Mouse (Mus musculus) embryo, embryonic 10 days (tissue): ENCODE measurements around the gene Fshb.

ENCODE experiments used
- DNase-seq: peaks from one replicate; pipeline ENCODE4 v3.0.0-alpha.2; 2015; ENCODE audit warnings: low spot score

The Fshb gene

GRCm38 (mm10) chr2:107059556-107059955, at the start of gene Fshb:
Gene Fshb, minus strand, starts transcription at chr2:107059656.
- DNase-seq = no peak

DNA sequence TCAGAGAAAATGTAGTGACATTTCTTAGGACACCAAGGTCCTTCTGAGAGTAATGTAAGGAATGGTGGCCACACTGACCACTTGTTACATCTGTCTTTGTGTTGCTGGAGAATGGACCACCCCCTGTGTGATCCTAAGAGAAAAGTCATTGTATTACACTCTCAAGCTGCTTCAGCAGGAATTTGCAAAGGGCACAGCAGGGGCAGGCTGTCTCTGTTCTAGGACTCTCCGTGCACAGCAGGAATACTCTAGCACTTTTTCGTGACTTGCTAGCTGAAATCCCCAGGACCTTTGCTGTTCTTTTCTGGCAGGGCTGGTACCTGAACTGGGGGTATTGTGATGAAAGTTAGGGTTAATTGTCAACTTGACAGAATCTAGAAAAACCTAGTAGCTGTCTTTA, 24.8 kb upstream of the Fshb start:
- no peak for DNase-seq

DNA sequence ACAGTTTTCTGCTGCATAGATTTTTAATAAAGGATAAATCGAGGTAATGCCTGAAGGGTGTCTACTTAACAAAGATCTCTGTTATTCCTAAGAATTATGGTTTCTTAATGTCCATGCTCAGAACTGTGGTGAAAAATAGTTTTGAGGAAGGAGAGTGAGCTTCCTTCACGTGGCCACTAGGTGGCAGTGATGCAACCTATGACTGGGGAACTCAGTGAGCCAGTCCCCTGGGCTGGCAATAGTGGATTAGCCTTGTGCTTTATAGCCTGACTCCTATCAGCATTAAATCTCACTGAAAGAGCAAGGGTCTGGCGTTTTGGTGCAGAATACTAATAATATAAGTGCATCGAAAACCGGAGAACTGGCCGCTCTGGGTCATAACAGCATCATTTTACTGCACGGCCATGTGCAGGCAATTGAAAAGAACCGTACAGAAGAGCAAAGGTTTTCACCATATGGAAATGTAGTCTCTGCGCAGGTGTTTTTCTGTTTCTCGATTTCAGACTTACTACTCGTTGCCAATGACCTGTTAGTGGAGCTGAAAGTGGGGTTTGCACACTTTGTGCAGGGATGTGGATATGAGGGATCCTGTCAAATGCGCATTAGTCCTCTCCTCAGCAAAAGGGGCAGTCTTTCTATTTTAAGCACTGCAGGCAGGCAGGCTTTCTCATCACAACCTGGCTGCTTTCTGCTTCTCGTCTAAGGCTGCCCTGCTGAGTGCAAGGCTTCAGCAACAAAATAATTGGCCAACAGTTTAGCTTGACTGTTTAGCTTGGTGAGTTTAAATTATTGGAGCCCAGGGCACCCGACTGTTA, 23.8 kb upstream of the Fshb start:
- peak; percentile 66 for DNase-seq

DNA sequence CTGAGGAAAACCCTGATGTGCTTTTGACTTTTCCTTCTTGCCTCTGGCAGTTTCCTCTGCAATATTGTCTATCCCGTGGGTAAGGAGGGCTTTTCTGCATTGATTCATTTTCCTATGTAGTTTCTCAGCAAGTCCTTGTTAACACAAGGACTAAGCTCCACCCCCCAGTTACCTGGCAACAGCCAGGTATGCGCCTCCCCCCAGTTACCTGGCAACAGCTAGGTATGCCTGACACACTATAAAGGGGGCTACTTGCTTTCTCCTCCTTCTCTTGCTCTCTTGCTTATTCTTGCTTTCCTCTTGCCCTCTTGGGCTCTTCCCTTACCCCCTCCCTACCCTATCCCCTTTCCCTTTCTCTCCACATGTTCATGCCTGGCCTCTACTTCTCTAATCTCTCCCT, 3.8 kb upstream of the Fshb start:
- DNase-seq = no peak

GRCm38 (mm10) chr2:107045955-107046354, 13.5 kb downstream of the Fshb start:
- DNase-seq = no peak

GRCm38 (mm10) chr2:107040816-107041215, 18.6 kb downstream of the Fshb start:
- no peak for DNase-seq

DNA sequence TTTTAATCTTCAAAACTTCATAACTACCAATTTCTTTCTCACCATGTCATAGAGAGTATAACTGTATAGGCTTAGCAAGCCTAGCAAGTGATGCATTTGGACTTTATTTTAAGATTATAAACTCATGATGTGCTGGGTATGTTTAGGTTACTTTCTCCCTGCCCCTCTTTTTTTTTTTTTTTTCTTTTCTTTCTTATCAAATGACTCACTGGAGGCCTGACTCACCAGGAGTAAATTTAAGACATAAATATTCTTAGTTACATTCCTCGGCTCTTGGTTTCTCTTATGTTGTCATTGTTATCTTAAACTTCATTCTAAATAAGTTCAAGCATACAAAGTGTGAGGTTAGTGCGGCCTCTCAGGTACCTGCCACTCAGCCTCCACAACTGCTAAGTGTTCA, 23.5 kb downstream of the Fshb start:
- no peak for DNase-seq

- DNase-seq = no peak
Observed at GRCm38 (mm10) chr2:107024694-107025093, 34.8 kb downstream of the Fshb start.

GRCm38 (mm10) chr2:107022713-107023112, 36.7 kb downstream of the Fshb start:
- no peak for DNase-seq

DNA sequence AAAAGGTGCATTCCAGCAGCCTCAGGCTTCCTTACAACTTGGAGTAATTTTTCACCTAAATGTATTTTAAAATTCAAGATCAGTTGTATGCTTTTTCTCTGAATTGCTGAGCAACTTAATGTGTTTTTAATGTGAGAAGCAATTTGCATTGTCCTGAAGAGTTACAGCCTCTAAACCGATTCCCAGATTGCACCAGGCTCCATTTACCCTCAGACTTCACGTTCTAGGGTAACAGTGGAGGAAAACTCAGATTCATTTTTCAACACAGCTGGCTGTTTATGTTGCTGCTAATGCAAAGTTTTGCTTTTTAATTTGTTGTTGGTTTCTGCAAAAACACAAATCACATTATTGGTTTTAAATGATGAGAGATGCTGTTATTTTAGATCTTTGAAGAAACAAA, 40.1 kb downstream of the Fshb start:
- DNase-seq = no peak

GRCm38 (mm10) chr2:107013161-107013560, 46.3 kb downstream of the Fshb start:
- DNase-seq = no peak

DNA sequence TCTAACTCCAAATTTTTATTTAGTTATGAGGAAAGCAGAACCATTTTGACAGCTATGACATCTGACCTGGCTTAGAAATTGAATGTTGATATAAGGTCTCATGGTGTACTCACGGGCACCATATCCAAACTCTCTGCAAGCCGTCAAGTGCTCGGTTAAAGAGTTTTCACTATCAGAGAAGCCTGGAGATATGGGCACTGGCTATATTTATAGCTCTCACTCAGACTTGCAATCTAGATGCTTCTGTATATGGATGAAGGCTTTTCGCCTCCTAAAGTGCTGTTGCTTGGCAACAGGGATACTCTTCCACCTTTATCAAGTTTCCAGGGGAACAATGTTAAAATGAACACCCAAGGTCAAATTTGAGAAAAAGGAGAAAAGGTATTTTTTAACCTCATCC, 47.1 kb downstream of the Fshb start:
- DNase-seq = no peak

- DNase-seq = no peak
Observed at GRCm38 (mm10) chr2:107010160-107010559, 49.3 kb downstream of the Fshb start.

DNA sequence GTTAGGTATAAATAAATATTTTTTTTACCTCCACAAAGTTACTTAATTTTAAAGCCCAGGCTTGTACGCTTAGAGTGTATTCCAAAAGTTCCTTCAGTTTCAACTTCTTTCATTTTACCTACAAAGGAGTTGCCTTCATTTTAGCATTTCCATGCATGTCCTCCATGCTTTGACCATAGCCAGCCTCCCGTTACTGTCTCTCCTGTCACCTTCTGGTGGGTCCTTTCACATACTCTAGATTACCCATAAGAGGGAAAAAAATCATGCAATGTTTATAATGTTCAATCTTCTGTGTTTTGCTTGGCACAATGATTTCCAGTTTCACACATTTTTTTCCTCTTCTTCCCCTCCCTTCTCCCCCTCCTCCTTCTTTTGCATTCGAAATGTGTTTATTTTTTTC, 53.1 kb downstream of the Fshb start:
- DNase-seq = no peak
